Mouse (Mus musculus) limb, embryonic 11.5 days (tissue): Measurements from ENCODE around the gene Vtcn1. TPM values are rescaled to one million over a fixed set of nuclear protein-coding genes. Genes with fewer than 3 reads are reported as not detected.
"Not testable (repeated sequence)": the region's sequence is repeated elsewhere in the genome, so short reads cannot be mapped to it uniquely, and the experiment has no call there.

Experiments used
- ATAC-seq: fragments of 200-750 bp; cut with Nextera tagmentation; 2 replicates; pipeline ENCODE4 v1.8.0; 2017; ENCODE audit warnings: low read depth; ENCODE audit not compliant: insufficient number of reproducible peaks, low FRiP score, low TSS enrichment
- DNase-seq: peaks from one replicate; pipeline ENCODE4 v3.0.0-alpha.2; 2015; ENCODE audit warnings: low spot score
- H3K27ac ChIP-seq: fragments of 300-500 bp; sonication (generic); replicated peaks from 2 replicates; pipeline ENCODE4 v1.5.1; 2014; ENCODE audit warnings: low read depth, mild to moderate bottlenecking, low read length
- H3K27me3 ChIP-seq: fragments of 300-500 bp; sonication (generic); 2 replicates; pipeline ENCODE4 v1.6.1; 2014; ENCODE audit warnings: mild to moderate bottlenecking, low read length, mixed read lengths; ENCODE audit not compliant: control insufficient read depth, insufficient read depth
- H3K36me3 ChIP-seq: fragments of 300-500 bp; sonication (generic); 2 replicates; pipeline ENCODE4 v1.6.1; 2014; ENCODE audit warnings: mild to moderate bottlenecking, low read length, moderate library complexity, mixed read lengths; ENCODE audit not compliant: control insufficient read depth, insufficient read depth
- H3K4me1 ChIP-seq: fragments of 300-500 bp; sonication (generic); 2 replicates; pipeline ENCODE4 v1.6.1; 2014; ENCODE audit warnings: low read length, mixed read lengths; ENCODE audit not compliant: control insufficient read depth, insufficient read depth
- H3K4me2 ChIP-seq: fragments of 300-500 bp; sonication (generic); 2 replicates; pipeline ENCODE4 v1.6.1; 2014; ENCODE audit warnings: low read depth, mild to moderate bottlenecking, moderate library complexity; ENCODE audit not compliant: severe bottlenecking
- H3K4me3 ChIP-seq: fragments of 300-500 bp; sonication (generic); 2 replicates; pipeline ENCODE4 v1.5.1; 2014; ENCODE audit warnings: low read depth, low read length
- H3K9ac ChIP-seq: fragments of 300-500 bp; sonication (generic); 2 replicates; pipeline ENCODE4 v1.6.1; 2014; ENCODE audit warnings: mild to moderate bottlenecking, low read length
- H3K9me3 ChIP-seq: fragments of 300-500 bp; sonication (generic); 2 replicates; pipeline ENCODE4 v1.6.1; 2016; ENCODE audit warnings: low read length; ENCODE audit not compliant: control insufficient read depth
- WGBS: fragments of 180-500 bp; shearing (Covaris S2); extraction: QIAGEN DNeasy Blood & Tissue Kit; methylation state at CpG from one replicate; pipeline ENCODE4 v1.1.7; 2014; 5-methylcytosine and 5-hydroxymethylcytosine counted together
- polyA plus RNA-seq: library from polyadenylated mRNA; unstranded; fragments of >200 nt; fragmentation: Nextera tagmentation; extraction: Ambion mirVana; gene quantifications from 2 replicates; pipeline ENCODE4 v1.2.1, GENCODE M21; 2014

The Vtcn1 gene
- polyA plus RNA-seq, 1 experiment from 2014 or later, result not detected

DNA sequence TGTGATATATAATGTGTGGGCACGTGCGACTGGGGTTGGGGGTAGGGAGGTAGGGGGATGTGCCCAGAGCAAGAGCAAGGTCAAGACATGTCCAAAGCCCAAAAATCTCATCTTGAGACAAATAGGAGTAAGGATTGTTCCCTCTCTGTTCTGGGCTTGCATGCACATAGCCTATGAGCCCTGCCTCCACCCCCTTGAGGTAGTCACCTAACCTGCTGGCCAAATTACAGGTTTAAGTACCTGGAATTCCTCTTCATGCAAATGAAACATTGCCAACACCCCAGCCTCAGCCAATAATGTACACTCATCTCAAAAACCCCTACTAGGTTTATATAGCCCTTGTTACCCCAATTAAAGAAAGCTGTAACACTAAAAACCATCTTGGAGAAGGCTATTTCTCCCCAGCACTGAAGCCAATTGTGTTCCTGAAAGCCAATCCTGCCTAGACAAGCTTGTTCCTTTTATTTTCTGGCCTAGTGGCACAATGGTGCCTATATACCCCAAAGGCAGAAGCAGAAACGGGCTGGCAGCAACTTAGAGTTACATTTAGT lies 26.3 kb upstream of the Vtcn1 start:
- Histone ChIP-seq H3K4me1 (no peaks in the 10 kb centered on the region), H3K36me3 (no peaks in the 10 kb centered on the region), H3K9me3 (no peaks in the 10 kb centered on the region), H3K4me2 (no peak overlapping the region), H3K9ac (no peak overlapping the region), H3K4me3 (no peak overlapping the region), H3K27ac (no peak overlapping the region), H3K27me3 (no peaks in the 10 kb centered on the region)
- no peak for DNase-seq
- no peak for ATAC-seq
- 83% methylated on average over 3 of the region's 3 CpGs for WGBS

DNA sequence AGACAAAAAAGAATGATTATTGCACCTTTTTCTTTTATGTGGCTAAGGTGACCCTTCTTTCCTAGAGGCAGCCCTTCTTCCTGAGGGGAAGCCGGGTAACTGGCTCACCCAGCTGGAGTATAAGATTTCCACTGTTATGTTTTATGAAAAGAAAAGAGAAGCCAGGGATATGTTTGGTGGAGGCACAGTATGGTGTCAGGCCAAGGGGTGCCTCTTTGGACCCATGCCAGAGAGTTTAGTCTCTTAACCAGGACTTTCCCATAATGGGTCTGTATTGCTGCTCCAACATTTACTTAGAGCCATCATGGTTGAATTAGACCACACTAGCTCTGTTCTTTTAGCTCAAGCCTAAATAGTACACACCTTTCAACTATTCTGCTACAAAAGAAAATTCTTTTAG lies 20.3 kb upstream of the Vtcn1 start:
- no peaks in the 10 kb centered on the region for H3K9me3 ChIP-seq
- no peak overlapping the region for H3K9ac ChIP-seq
- H3K4me1 ChIP-seq, result no peaks in the 10 kb centered on the region; the same call in 1 of the 2 replicates
- no peak overlapping the region for H3K27ac ChIP-seq
- no peak overlapping the region for H3K4me2 ChIP-seq
- DNase-seq (no peak), ATAC-seq (no peak)
- no peaks in the 10 kb centered on the region for H3K27me3 ChIP-seq
- H3K4me3 ChIP-seq, result no peak overlapping the region
- no peaks in the 10 kb centered on the region for H3K36me3 ChIP-seq
- 86% methylated on average over 1 of the region's 1 CpGs for WGBS

- Histone ChIP-seq H3K9ac (no peak overlapping the region), H3K4me1 (peaks cover 2% of the 10 kb centered on the region; the same call in 1 of the 2 replicates), H3K9me3 (no peaks in the 10 kb centered on the region), H3K4me2 (no peak overlapping the region), H3K4me3 (no peak overlapping the region), H3K27me3 (no peaks in the 10 kb centered on the region), H3K36me3 (no peaks in the 10 kb centered on the region), H3K27ac (no peak overlapping the region)
- DNase-seq, result no peak
- 72% methylated on average over 6 of the region's 6 CpGs for WGBS
- no peak for ATAC-seq
These were observed 19.3 kb upstream of the Vtcn1 start for GRCm38 (mm10) chr3:100805925-100806324.

GRCm38 (mm10) chr3:100810461-100810860 lies 14.8 kb upstream of the Vtcn1 start:
- Histone ChIP-seq H3K4me1 (peaks cover 2% of the 10 kb centered on the region; the same call in 1 of the 2 replicates), H3K36me3 (no peaks in the 10 kb centered on the region), H3K27ac (no peak overlapping the region), H3K4me3 (no peak overlapping the region), H3K9me3 (no peaks in the 10 kb centered on the region), H3K9ac (no peak overlapping the region), H3K4me2 (no peak overlapping the region), H3K27me3 (no peaks in the 10 kb centered on the region)
- DNase-seq, result peak; percentile 29
- 24% methylated on average over 2 of the region's 2 CpGs for WGBS
- ATAC-seq, result no peak

GRCm38 (mm10) chr3:100811836-100812235 lies 13.4 kb upstream of the Vtcn1 start:
- WGBS, result 91% methylated on average over 2 of the region's 2 CpGs

DNA sequence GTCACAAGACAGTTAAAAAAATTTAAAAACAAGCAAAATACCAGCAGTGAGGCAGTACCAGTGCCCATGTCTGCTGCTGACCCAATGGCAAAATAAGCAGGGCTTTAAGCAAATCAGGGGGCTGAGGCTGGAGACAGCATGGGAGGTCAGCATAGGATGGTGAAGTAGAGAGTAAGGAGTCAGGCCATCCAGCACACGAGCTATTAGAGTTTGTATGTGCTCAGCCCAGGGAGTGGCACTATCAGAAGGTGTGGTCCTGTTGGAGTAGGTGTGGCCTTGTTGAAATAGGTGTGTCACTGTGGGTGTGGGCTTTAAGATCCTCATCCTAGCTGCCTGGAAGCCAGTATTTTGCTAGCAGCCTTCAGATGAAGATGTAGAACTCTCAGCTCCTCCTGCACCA lies 9.8 kb upstream of the Vtcn1 start:
- not testable (repeated sequence) for H3K4me2 ChIP-seq, H3K36me3 ChIP-seq, ATAC-seq, DNase-seq, H3K27me3 ChIP-seq, H3K9ac ChIP-seq, H3K9me3 ChIP-seq, H3K4me3 ChIP-seq, H3K27ac ChIP-seq, H3K4me1 ChIP-seq
- 43% methylated on average over 1 of the region's 1 CpGs for WGBS

More at GRCm38 (mm10) chr3:100811836-100812235, 13.4 kb upstream of the Vtcn1 start:
- ATAC-seq, result no peak
- H3K4me3 ChIP-seq, result no peak overlapping the region
- no peak overlapping the region for H3K27ac ChIP-seq
- no peaks in the 10 kb centered on the region for H3K27me3 ChIP-seq
- H3K9ac ChIP-seq, result no peak overlapping the region
- H3K9me3 ChIP-seq, result no peaks in the 10 kb centered on the region
- no peak for DNase-seq
- H3K36me3 ChIP-seq, result no peaks in the 10 kb centered on the region
- H3K4me2 ChIP-seq, result no peak overlapping the region
- H3K4me1 ChIP-seq, result peaks cover 2% of the 10 kb centered on the region; the same call in 1 of the 2 replicates

GRCm38 (mm10) chr3:100818709-100819108 lies 6.5 kb upstream of the Vtcn1 start:
- WGBS, result 76% methylated on average over 4 of the region's 4 CpGs
- no peak for ATAC-seq
- H3K27me3 ChIP-seq, result no peaks in the 10 kb centered on the region
- H3K36me3 ChIP-seq, result no peaks in the 10 kb centered on the region
- H3K4me3 ChIP-seq, result no peak overlapping the region
- no peak overlapping the region for H3K4me2 ChIP-seq
- H3K9me3 ChIP-seq, result no peaks in the 10 kb centered on the region
- DNase-seq, result no peak
- no peaks in the 10 kb centered on the region for H3K4me1 ChIP-seq
- H3K9ac ChIP-seq, result no peak overlapping the region
- H3K27ac ChIP-seq, result no peak overlapping the region

GRCm38 (mm10) chr3:100819571-100819970 lies 5.7 kb upstream of the Vtcn1 start:
- no peak for ATAC-seq
- WGBS, result 90% methylated on average over 5 of the region's 5 CpGs
- no peaks in the 10 kb centered on the region for H3K9me3 ChIP-seq

DNA sequence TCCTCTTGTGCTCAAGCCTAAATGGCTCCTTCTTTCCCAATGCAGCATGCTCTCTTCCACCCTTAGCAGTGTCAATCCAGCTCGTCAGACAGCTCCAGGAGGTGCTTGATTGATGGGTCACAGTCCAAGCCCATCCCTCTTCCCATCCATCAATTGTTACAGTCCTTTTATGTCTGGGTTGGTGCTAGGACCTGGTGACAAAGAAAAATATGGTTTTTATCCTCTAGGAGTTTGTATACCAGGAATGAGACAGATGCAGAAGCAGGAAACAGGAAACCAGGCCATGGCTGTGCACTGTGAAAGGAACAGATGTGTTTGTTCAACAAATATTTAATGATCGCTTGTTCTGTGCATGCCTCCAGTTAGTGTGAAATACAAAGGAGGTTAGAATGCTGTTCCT lies 4.4 kb upstream of the Vtcn1 start:
- DNase-seq (peak; percentile 56), ATAC-seq (peak; percentile 56)
- no peaks in the 10 kb centered on the region for H3K9me3 ChIP-seq
- WGBS, result 21% methylated on average over 2 of the region's 2 CpGs
- no peak overlapping the region; the same call in 1 of the 2 replicates for H3K27ac ChIP-seq
- H3K27me3 ChIP-seq, result no peaks in the 10 kb centered on the region
- no peak overlapping the region for H3K4me2 ChIP-seq
- H3K36me3 ChIP-seq, result no peaks in the 10 kb centered on the region
- no peaks in the 10 kb centered on the region for H3K4me1 ChIP-seq
- H3K9ac ChIP-seq, result no peak overlapping the region
- H3K4me3 ChIP-seq, result no peak overlapping the region

More at GRCm38 (mm10) chr3:100819571-100819970, 5.7 kb upstream of the Vtcn1 start:
- DNase-seq, result no peak
- no peak overlapping the region for H3K27ac ChIP-seq
- H3K9ac ChIP-seq, result no peak overlapping the region
- no peak overlapping the region for H3K4me2 ChIP-seq
- H3K4me1 ChIP-seq, result no peaks in the 10 kb centered on the region
- H3K36me3 ChIP-seq, result no peaks in the 10 kb centered on the region
- no peak overlapping the region for H3K4me3 ChIP-seq
- no peaks in the 10 kb centered on the region for H3K27me3 ChIP-seq
